Mouse (Mus musculus): ENCODE measurements around the gene Map9. TPM values are rescaled to one million over a fixed set of nuclear protein-coding genes. Genes with fewer than 3 reads are reported as not detected.
"Not testable (repeated sequence)": the region's sequence is repeated elsewhere in the genome, so short reads cannot be mapped to it uniquely, and the experiment has no call there.

Gene Map9
- not detected in 2 replicates for total RNA-seq (2015; ENCODE audit: low replicate concordance)
- total RNA-seq (2017; ENCODE audit: low replicate concordance) = not detected in 2 replicates

DNA sequence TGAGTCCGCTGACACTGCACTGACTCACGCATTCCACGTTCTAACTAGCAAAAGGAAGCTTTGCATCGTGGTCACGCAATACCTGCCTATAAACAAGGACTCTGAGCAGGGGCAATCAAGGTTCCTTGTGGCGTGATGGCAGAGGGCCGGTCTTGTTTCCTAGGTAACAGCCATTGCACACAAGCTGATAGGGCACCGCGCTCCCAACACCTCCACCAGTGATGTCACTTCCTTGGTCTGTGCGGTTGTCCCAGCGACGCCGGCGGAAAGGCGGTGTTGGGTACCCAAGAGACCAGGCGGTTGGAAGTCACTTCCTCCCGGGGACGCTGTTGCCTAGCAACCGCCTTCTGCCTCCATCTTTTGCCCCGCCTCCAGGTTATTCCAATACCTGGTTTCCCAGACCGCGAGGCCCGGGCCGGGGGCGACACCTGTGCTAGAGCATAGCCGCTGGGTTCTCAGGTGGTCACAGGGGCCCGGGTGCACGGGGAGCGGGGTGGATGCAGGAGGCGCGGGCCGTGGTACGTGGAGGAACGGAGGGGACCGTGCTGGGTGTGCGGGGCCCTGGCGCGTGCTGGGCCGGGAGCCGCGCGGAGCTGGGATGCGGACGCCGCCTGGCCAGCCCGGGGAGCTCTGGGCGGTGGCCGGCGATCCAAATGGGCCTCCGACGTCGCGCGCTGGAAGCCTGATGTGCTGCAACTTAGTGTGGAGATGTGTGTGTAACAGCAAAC lies at the start of gene Map9:
Gene Map9, plus strand, starts transcription at position 248 of the 728 bp plus-strand sequence.
- no peak for ATAC-seq (replicated peaks; ENCODE audit: low FRiP score, poor library complexity, severe bottlenecking)

DNA sequence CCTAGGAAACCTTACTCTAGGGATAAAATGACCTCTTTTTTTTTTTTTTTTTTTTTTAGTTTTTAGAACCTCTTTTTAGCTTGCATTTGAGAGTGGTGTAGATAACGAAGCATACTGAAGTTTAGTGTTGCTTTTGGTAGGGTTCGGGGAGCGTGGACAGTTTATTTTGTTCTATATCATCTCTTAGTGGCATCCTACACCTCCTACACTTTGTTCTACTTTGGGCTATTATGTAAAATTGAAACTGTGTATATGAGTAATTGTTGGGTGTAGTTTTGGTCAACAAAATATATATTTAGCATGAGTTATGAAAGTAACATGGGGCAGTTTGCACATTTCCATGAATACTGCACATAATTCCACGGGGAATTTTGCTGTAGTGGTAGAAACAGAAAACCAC lies 42.1 kb upstream of the Map9 start:
- no peak for ATAC-seq (replicated peaks; ENCODE audit: low FRiP score, poor library complexity, severe bottlenecking)

DNA sequence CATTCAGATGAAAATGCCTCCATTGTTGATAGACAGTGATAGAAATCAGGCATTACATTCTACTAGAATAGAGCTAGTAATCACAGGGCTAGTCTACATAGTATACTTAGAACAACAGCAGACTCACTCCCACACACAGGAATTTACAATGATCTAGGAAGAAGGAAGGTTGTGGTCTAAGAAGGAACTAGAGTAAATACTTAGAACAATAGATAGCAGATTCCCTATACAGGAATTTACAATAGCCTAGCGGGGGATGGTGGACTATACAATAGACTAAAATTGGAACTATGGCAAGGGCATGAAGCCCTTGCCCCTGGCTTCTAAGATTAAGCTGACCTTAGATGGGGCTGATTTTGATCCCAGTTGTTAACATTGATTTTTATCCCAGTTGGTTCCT lies 31.1 kb upstream of the Map9 start:
- not testable (repeated sequence) for ATAC-seq (replicated peaks; ENCODE audit: low FRiP score, poor library complexity, severe bottlenecking)

DNA sequence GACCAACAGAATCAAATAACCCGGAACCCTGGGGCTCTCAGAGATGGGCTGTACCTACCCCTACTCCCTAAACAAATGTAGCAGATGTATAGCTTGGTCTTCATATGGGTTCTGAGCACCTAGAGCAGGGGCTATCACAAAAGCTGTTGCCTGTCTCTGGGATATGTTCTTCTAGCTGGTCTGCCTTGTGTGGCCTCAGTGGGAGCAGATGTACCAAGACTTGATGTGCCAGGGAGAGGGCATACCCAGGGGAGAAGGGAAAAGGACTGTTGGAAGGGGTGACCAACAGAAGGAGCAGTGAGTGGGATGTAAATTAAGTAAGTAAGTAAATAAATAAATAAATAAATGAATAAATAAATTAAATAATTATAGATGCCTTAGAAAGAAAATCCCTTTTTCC lies 25.8 kb upstream of the Map9 start:
- ATAC-seq (replicated peaks; ENCODE audit: low FRiP score, poor library complexity, severe bottlenecking) = no peak

DNA sequence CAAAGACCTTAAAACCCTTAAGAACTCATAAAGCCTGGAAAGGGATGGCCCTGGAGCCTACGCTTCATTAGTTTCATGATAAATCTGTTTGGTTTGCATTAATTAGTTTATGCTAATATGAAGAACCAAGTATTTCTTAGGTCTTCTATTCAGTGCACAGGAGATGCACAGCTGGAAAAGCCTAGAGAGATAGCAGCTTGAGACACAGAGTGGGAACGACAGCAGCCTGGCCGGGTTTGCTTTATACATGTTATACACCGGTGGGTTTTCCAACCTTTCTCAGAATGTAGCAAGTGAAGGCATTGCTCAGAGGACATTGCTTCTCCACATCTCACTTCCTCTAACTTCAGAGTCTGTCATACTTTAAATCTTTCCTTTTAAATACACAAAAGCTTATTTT lies 25.3 kb upstream of the Map9 start:
- ATAC-seq (replicated peaks; ENCODE audit: low FRiP score, poor library complexity, severe bottlenecking) = no peak

DNA sequence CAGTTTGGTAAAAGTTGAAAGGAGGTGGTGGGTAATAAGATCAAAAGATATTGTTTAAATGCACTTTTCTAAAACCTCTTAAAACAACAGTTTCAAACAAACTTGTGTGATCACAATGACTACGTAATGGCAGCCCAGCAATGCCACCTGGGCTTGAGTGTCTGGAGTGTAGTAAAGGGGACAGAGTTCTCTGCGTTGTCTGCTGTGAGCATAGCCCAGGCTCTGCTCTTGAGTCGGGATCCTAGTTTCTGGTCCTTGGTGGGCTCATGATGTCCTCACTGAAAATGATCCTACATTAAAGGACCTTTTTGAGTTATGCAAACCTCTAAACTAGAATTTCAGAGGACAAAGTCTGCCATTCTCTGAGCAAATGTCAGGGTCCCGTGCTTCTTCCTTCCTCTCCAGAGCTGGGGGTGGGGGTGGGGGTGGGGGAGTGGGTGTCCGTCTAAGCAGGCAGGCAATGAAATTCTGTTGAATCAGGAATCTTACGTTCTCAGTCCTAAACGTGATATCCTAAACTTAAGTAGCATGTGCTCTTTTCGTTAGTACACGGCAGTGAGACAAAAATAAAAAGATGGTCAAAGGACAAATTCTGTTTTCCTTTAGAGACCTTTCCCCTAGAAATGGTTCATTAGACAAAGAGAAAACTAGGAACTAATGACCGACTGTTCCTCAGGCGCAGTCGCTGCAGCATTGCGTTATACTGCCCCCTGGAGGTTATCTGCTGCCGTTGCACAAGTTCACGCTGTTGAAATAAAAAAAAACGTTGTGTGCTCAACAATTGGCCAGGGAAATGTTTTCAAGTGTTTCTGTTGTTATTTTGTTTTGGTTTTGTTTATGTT lies 24.5 kb upstream of the Map9 start:
- ATAC-seq (replicated peaks; ENCODE audit: low FRiP score, poor library complexity, severe bottlenecking) = no peak

DNA sequence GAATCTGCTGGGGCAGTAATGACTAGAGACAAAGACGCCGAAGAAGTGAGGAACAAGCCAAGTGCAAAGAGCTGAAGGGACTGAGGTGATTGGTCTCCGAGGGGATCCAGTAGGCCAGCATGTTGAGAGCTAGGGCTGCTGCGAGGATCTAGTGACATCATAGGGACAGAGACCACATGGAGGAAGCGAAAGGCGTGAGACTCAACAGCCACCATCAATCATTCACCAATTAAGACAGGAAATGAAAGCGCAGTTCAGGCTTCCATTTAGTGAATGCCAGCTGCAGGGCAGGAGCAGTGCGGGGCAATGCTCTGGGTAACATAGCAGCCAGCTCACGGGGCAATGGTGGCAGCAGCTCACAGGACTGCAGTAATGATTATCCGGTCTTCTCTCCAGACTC lies 17.7 kb upstream of the Map9 start:
- no peak for ATAC-seq (replicated peaks; ENCODE audit: low FRiP score, poor library complexity, severe bottlenecking)

DNA sequence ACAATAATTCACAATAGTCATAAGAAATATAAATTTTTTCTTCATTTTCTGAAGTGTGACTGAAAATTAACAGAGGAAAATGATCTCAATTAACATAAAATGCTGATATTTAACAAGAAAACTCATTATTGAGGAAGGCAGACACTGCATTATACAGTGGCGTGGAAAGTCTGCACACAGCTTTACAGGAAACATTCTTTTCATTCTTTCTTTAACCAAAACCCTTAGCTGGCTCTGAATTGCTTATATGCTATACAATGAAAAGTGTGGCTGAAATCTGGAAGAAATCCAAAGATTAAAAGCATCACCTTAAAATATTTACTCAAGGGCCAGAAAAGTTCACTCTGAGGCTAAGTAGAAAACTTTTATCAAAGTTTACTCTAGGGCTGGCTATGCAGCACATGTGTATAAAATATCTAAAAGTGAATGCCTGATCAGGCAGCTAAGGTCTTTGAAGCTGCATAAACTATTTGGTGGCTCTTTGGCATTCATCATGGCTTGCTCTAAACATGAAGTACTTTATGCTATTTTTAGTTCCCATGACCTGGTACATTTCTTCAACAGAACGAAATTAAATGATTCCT lies 9.5 kb upstream of the Map9 start:
- ATAC-seq (replicated peaks; ENCODE audit: low FRiP score, poor library complexity, severe bottlenecking) = no peak

DNA sequence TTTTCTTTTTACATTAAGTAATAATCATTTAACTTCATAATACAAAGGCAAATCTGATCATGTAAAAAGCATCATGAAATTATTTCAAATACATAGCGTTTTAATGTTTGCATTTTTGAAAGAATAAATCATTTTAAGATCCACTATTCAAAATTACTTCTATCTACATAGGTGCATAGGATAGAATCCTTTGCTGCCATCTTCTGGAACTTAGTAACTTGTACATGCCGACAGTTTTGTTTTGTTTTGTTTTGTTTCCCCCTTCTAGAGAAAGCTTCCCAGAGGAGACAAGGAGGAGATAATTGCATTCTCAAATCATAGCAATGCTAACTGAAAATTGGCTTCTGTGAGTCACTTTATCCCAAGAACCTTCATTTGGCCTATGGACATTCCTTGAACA lies 7.5 kb upstream of the Map9 start:
- no peak for ATAC-seq (replicated peaks; ENCODE audit: low FRiP score, poor library complexity, severe bottlenecking)

DNA sequence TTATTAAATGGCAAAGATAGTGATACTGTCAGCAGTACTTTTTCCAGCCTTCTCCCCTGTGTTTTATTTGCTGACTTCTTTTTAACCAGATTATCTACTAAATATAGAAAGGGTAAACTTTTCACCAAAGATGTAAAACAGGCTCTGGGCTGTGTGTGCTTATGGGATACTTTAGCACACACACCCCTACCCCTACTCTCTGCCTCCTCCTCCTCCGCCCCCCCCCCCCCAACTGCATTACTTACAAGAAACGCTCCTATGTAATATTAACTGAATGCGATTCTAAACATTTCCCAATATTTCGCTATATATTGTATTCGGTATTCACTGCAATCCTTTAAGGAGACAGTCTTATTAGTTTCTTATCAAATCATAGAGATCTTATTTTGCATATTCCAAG lies 504 bp upstream of the Map9 start:
- ATAC-seq (replicated peaks; ENCODE audit: low FRiP score, poor library complexity, severe bottlenecking) = no peak

DNA sequence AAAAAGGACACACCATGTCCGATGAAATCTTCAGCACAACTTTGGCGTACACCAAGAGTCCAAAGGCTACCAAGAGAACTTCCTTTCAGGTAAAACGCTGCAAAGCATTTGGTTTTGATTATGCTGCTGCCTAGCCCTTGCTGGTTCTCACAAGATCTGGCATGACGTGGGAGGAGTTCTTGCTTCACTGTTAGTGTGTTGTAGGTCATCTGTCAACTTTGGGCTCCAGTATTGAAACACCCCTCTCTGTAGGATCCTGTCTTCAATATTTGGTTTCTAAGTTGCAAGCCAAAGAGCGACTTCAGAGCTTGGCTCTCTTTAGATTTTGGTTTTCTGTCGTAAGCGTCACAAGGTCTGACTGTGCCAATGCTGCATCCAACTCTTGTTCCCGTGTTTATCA lies 1.2 kb downstream of the Map9 start:
- no peak for ATAC-seq (replicated peaks; ENCODE audit: low FRiP score, poor library complexity, severe bottlenecking)

DNA sequence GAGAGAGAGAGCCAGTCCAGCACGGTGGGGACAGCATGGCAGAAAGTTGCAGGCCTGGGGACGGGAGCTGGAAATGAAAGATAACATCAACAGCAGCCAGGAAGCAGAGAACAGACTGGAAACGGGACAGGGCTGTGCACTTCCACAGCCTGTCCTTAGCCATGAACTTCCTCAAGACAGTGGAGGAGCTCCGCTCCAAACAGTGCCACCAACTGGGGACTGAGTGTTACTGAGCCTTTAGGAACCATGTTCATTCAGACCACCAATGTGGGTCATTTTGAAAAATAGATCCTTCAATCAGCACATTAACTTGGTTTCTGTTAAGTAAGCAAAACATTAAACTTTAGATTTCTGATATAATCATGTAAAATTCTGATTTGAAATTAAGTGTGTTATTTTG lies 4.6 kb downstream of the Map9 start:
- ATAC-seq (replicated peaks; ENCODE audit: low FRiP score, poor library complexity, severe bottlenecking) = no peak

DNA sequence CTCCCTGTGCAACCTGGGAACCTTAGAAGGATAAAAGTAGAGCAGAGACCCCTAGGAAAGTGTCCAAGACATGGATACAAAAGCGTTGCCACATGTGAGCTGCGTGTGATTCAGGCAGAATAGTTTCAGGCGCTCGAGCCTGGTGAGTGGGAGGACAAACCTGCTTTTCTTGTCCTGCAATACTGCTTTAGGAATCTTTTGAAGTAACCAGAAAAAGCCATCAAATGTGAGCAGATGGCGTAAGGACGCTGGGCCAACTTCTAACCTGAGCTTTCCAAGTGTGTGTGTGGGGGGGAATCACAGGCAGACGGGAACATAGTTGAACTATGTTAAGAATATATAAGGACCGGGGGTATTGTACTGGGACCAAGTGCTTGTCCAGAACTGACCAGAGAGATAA lies 6.7 kb downstream of the Map9 start:
- ATAC-seq (replicated peaks; ENCODE audit: low FRiP score, poor library complexity, severe bottlenecking) = no peak

DNA sequence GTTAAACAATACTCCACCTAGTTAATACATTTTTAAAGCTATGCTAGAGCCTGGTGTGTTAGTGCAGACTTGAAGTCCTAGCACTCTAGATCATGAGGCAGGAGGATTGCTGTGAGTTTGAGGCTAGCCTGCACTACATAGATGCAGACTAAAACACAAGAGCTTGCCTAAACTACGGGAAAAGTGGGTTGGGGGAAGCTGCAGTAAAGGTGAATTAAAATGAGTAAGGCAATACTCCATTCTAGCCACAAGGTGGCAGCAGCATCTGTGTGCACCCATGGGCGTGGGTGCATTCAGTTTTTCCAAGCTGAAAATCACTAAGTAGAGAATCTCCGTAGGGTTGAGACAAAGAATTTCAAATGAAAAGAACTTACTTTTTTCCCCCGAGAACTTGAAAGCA lies 7.1 kb downstream of the Map9 start:
- no peak for ATAC-seq (replicated peaks; ENCODE audit: low FRiP score, poor library complexity, severe bottlenecking)

DNA sequence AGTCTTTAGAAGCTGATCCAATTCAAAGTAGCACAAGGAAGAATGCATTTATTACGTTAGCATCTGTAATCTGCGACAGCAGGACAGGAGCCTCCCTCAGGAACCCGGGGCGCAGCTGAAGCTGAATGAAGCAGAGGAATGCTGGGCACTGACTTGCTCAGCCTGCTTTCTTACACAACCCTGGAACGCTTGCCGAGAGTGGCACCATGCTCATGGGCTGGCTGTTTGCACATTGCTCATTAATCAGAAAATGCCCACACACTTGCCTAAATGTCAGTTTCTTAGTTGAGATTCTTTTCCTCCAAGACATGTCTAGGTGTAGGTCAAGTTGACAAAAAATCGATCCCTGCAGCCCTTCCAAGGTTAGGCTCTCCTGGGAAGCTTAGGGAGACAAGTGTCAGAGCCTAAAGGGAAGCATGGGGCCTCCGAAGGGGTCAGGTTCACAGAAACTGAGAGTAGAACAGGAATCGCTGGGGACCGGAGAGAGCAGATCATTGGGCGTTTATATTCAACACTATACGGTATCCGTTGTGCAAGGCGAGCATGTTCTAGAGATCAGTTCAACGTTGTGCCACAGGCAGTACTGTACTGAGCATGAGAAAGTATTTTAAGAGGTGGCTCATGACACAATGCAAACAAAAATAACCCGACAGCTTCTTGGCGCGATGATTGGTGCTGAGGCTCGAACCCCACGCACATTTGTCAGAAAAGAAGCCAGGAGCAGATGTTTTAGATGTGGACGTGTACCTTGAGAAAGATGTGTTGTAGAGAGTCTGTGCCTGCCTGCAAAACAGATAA lies 11.4 kb downstream of the Map9 start:
- no peak for ATAC-seq (replicated peaks; ENCODE audit: low FRiP score, poor library complexity, severe bottlenecking)

DNA sequence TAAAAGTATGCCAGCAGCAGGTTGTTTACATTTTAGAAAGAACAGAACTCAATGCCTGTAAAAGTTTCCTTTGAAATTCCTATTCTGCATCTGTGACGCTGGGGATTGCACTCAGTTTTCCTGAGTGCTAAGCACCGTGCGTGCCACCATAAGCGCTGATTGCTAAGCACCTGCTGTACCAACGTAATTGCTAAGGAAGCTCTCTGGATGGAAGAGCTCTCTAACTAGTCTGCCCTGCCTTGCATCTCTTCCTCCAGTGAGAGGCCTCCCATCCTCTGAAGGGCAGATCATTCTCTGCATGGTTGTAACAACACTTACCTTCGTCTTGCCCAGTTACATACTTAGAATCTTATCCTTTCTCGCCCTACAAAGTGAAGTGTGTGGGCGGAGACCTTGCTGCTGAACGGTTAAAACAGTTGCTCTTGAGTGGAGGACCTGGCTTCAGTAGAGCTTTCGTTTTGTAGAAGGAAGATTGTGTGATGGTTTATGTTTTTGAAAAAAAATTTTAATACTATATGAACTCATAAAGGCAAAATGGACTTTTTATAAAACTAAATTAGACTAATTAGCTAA lies 12.7 kb downstream of the Map9 start:
- no peak for ATAC-seq (replicated peaks; ENCODE audit: low FRiP score, poor library complexity, severe bottlenecking)

DNA sequence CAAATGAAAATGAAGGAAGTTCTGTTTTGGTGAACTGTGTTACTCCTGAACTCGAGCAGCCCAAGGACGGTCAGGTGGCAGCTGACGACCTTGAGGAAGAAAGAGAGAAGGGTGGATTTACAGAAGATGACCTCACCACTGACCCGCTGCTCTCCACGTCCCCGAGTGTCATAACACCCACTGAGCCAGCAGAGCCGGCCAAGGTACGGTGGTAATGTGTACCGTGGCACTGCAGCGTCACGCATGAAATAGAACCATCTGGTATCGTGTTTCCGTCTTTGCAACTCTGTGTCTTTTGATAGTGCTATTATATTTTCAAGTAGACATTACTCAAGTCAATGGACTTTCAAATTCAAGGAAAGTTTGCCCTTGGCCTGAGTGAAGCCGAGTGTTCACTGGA lies 19.1 kb downstream of the Map9 start:
- ATAC-seq (replicated peaks; ENCODE audit: low FRiP score, poor library complexity, severe bottlenecking) = no peak

DNA sequence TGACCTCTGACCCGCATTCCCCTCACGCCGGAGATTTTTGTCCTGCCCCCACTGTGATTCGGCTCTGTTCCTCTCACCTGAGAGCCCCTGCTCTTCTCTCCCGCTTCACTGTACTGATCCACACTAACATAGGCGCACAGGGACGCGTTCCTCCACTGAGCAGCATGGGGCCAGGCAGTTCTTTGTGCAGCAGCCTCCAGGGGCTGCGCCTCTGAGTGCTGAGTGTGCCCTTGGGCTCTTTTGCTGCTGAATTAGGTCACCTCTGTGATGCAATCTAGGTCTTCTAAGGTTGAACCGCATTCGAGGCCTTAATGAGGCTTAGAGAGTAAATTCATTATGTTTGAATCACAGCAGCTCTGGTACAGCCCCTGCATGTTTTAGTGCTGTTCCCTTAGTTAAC lies 24.5 kb downstream of the Map9 start:
- no peak for ATAC-seq (replicated peaks; ENCODE audit: low FRiP score, poor library complexity, severe bottlenecking)

DNA sequence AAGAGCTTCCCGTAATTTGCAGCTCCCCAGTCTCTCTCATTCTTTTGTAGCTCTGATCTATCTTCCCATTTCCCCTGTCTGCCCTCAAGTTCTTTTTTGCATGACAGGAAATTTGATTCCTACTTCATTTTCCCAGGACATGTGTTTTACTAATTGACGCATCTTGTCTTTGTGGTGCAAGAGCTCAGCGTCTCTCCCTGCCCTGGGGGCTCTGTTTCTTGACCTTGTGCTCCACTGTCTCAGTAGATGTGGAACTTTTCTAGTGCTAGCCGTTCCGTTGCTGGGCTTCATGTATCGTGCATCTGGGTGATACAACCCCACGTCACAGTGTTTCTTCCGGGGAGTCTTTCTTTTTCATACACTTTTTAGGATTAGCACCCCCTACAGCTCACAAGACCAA lies 27.2 kb downstream of the Map9 start:
- ATAC-seq (replicated peaks; ENCODE audit: low FRiP score, poor library complexity, severe bottlenecking) = no peak

DNA sequence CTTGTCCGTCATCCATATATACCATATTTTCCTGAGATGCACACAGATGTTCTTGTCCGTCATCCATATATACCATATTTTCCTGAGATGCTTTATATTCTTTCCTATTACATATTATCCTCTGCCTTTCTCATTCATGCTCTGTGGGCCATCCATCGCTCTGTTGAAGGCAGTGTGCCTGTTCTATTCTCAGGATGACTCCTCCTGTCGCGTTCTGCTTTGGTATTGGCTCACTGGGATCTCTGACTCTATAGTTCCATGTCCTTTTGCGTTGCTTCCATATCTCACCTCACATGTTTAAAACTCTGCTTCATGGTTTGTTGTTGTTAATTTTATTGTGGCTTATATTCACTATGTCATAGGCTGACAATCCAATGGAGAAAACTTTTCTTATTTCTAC lies 48.0 kb downstream of the Map9 start:
- no peak for ATAC-seq (replicated peaks; ENCODE audit: low FRiP score, poor library complexity, severe bottlenecking)

Data from erythroid progenitor cell, adult 5-6 weeks (primary cell).